Mouse (Mus musculus) MEL (cell line): Measurements from ENCODE around the gene Dhx29. TPM values are rescaled to one million over a fixed set of nuclear protein-coding genes. Genes with fewer than 3 reads are reported as not detected.

Experiments
- DNase-seq: peaks from one replicate; pipeline ENCODE4 v3.0.0; 2011; ENCODE audit warnings: low read depth, low spot score
- H3K27ac ChIP-seq: 2 replicates; pipeline ENCODE4 v1.5.1; 2012; ENCODE audit warnings: low read depth, mild to moderate bottlenecking, control low read depth, low read length, moderate library complexity; ENCODE audit not compliant: control insufficient read depth
- H3K27me3 ChIP-seq, 2 experiments: fragments of 150-350 bp in 1 of 2; sonication (generic) in 1 of 2; 2 replicates each; pipeline ENCODE4 v1.6.1; 2012; ENCODE audit warnings: low read length in 2 of 2, mild to moderate bottlenecking in 2 of 2, improper control_type of control experiment in 1 of 2, moderate library complexity in 1 of 2; ENCODE audit not compliant: insufficient read depth in 2 of 2, control insufficient read depth in 1 of 2
- H3K36me3 ChIP-seq, 2 experiments: 2 replicates each; pipeline ENCODE4 v1.6.1; 2012 to 2014; ENCODE audit warnings: low read length in 2 of 2, improper control_type of control experiment in 1 of 2, inconsistent platforms in 1 of 2, mild to moderate bottlenecking in 1 of 2; ENCODE audit not compliant: insufficient read depth in 2 of 2, control insufficient read depth in 1 of 2
- H3K4me1 ChIP-seq, 2 experiments: fragments of 150-350 bp in 1 of 2; sonication (generic) in 1 of 2; 2 replicates each; pipeline ENCODE4 v1.6.1; 2012; ENCODE audit warnings: low read length in 2 of 2, improper control_type of control experiment in 1 of 2, mild to moderate bottlenecking in 1 of 2; ENCODE audit not compliant: insufficient read depth in 2 of 2, control insufficient read depth in 1 of 2
- H3K4me3 ChIP-seq, 2 experiments: fragments of 150-350 bp in 1 of 2; sonication (generic) in 1 of 2; 2 replicates each; pipeline ENCODE4 v1.5.1; 2012; ENCODE audit warnings: low read depth in 2 of 2, low read length in 2 of 2, mild to moderate bottlenecking in 2 of 2, moderate library complexity in 2 of 2, control low read depth in 1 of 2, improper control_type of control experiment in 1 of 2; ENCODE audit not compliant: control insufficient read depth in 1 of 2, insufficient read depth in 1 of 2
- H3K79me2 ChIP-seq: 2 replicates; pipeline ENCODE4 v1.6.1; 2012; ENCODE audit warnings: mild to moderate bottlenecking, low read length, moderate library complexity; ENCODE audit not compliant: control insufficient read depth, poor library complexity, insufficient read depth
- H3K9ac ChIP-seq: 2 replicates; pipeline ENCODE4 v1.6.1; 2012; ENCODE audit warnings: low read depth, mild to moderate bottlenecking, control low read depth, low read length, moderate library complexity; ENCODE audit not compliant: control insufficient read depth, poor library complexity, severe bottlenecking
- H3K9me3 ChIP-seq: fragments of 150-350 bp; sonication (generic); replicated peaks from 2 replicates; pipeline ENCODE4 v1.6.1; 2012; ENCODE audit warnings: mild to moderate bottlenecking, low read length, improper control_type of control experiment, moderate library complexity; ENCODE audit not compliant: insufficient read depth
- CHD1 ChIP-seq: IDR thresholded peaks from 2 replicates; pipeline ENCODE4 v1.6.1; 2012; ENCODE audit warnings: low read depth, mild to moderate bottlenecking, inconsistent platforms, low read length, improper control_type of control experiment
- E2F4 ChIP-seq: IDR thresholded peaks from 2 replicates; pipeline ENCODE4 v1.6.1; 2011; ENCODE audit warnings: low read depth, low read length, improper control_type of control experiment, borderline replicate concordance
- ELF1 ChIP-seq: IDR thresholded peaks from 2 replicates; pipeline ENCODE4 v1.6.1; 2014; ENCODE audit warnings: low read depth, mild to moderate bottlenecking, inconsistent platforms, low read length, improper control_type of control experiment, moderate library complexity
- EP300 ChIP-seq, 2 experiments: IDR thresholded peaks; 2 replicates each; pipeline ENCODE4 v1.6.1; 2011; ENCODE audit warnings: improper control_type of control experiment in 2 of 2, low read length in 2 of 2, low read depth in 1 of 2, mild to moderate bottlenecking in 1 of 2
- HCFC1 ChIP-seq: IDR thresholded peaks from 2 replicates; pipeline ENCODE4 v1.6.1; 2012; ENCODE audit warnings: low read depth, mild to moderate bottlenecking, inconsistent platforms, low read length, improper control_type of control experiment, moderate library complexity
- MAX ChIP-seq: IDR thresholded peaks from 2 replicates; pipeline ENCODE4 v1.6.1; 2011; ENCODE audit warnings: low read length, improper control_type of control experiment
- MAZ ChIP-seq: IDR thresholded peaks from 2 replicates; pipeline ENCODE4 v1.6.1; 2012; ENCODE audit warnings: low read depth, mild to moderate bottlenecking, inconsistent platforms, low read length, improper control_type of control experiment
- MEF2A ChIP-seq: IDR thresholded peaks from 2 replicates; pipeline ENCODE4 v1.6.1; 2014; ENCODE audit warnings: low read depth, mild to moderate bottlenecking, inconsistent platforms, low read length, improper control_type of control experiment; ENCODE audit not compliant: poor library complexity, insufficient replicate concordance, severe bottlenecking; ENCODE audit errors: extremely low read depth
- MYB ChIP-seq: IDR thresholded peaks from 2 replicates; pipeline ENCODE4 v1.6.1; 2011; ENCODE audit warnings: mild to moderate bottlenecking, low read depth, low read length, improper control_type of control experiment
- NELFE ChIP-seq: IDR thresholded peaks from 2 replicates; pipeline ENCODE4 v1.6.1; 2011; ENCODE audit warnings: low read depth, low read length, improper control_type of control experiment
- POLR2AphosphoS5 ChIP-seq: IDR thresholded peaks from 2 replicates; pipeline ENCODE4 v1.6.1; 2012; ENCODE audit warnings: low read depth, borderline replicate concordance, mild to moderate bottlenecking, inconsistent platforms, low read length, moderate library complexity, mixed read lengths
- RAD21 ChIP-seq: IDR thresholded peaks from 2 replicates; pipeline ENCODE4 v1.6.1; 2011; ENCODE audit warnings: mild to moderate bottlenecking, low read depth, low read length, improper control_type of control experiment
- SIN3A ChIP-seq: IDR thresholded peaks from 2 replicates; pipeline ENCODE4 v1.6.1; 2012; ENCODE audit warnings: low read length, improper control_type of control experiment, inconsistent platforms
- USF1 ChIP-seq: IDR thresholded peaks from 2 replicates; pipeline ENCODE4 v1.6.1; 2014; ENCODE audit warnings: low read depth, mild to moderate bottlenecking, inconsistent platforms, low read length, improper control_type of control experiment, moderate library complexity
- ZNF384 ChIP-seq: IDR thresholded peaks from 2 replicates; pipeline ENCODE4 v1.6.1; 2012; ENCODE audit warnings: low read depth, mild to moderate bottlenecking, inconsistent platforms, low read length, improper control_type of control experiment
- polyA plus RNA-seq, 2 experiments: library from polyadenylated mRNA; stranded (reverse) in 1 of 2; unstranded in 1 of 2; fragments of >175 nt in 1 of 2; fragments of >200 nt in 1 of 2; gene quantifications; 2 replicates each; pipeline versions ENCODE4 v1.2.1 to v1.2.4; 2012; ENCODE audit warnings: low replicate concordance in 2 of 2, low read depth in 1 of 2; ENCODE audit not compliant: insufficient read length in 2 of 2, insufficient read depth in 1 of 2, missing spikeins in 1 of 2
- total RNA-seq: library from RNA; depleted of rRNA; stranded (reverse); fragments of 300-350 nt; gene quantifications from 2 replicates; pipeline ENCODE4 v1.2.3, GENCODE M21; 2012

The Dhx29 gene
- total and polyA plus RNA-seq, 3 experiments, result 25.3 to 41.2 (median 26.7) TPM

DNA sequence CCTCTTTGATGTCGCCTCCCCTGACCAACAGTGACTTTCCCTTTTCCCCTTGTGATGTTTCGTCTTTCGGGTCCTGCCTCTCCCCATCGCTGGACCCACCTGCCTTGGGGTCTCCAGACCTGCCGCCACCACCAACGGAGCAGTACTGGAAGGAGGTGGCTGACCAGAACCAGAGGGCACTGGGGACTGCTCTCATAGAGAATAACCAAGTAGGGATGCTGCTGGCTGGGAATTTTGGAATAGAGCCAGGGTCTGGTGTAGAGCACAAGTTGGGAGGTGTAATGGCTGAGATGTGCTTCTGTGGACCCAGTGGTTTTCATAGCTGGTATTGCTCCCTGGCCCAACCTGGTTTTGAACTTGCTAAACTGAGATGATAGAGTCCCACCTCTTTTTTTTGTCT lies 70.1 kb downstream of the Dhx29 start:
- Histone ChIP-seq H3K79me2 (no peaks in the 10 kb centered on the region), H3K4me1 (no peaks in the 10 kb centered on the region), H3K27ac (no peak overlapping the region), H3K4me3 (no peak overlapping the region), H3K36me3 (no peaks in the 10 kb centered on the region), H3K9me3 (no peaks in the 10 kb centered on the region), H3K9ac (no peak overlapping the region), H3K27me3 (peaks cover 0 to 2% of the 10 kb centered on the region in 2 experiments; a peak in 1 of 4 replicates)
- DNase-seq, result no peak
- TF ChIP-seq SIN3A (no peak), ZNF384 (no peak), CHD1 (no peak), MEF2A (no peak), MYB (no peak), RAD21 (no peak), HCFC1 (no peak), NELFE (no peak), USF1 (no peak), EP300 (IDR thresholded peaks at IDR 0.05; ENCODE audit: low read depth in 1 of 2, low read length in 2 of 2) (no peak), ELF1 (no peak)

DNA sequence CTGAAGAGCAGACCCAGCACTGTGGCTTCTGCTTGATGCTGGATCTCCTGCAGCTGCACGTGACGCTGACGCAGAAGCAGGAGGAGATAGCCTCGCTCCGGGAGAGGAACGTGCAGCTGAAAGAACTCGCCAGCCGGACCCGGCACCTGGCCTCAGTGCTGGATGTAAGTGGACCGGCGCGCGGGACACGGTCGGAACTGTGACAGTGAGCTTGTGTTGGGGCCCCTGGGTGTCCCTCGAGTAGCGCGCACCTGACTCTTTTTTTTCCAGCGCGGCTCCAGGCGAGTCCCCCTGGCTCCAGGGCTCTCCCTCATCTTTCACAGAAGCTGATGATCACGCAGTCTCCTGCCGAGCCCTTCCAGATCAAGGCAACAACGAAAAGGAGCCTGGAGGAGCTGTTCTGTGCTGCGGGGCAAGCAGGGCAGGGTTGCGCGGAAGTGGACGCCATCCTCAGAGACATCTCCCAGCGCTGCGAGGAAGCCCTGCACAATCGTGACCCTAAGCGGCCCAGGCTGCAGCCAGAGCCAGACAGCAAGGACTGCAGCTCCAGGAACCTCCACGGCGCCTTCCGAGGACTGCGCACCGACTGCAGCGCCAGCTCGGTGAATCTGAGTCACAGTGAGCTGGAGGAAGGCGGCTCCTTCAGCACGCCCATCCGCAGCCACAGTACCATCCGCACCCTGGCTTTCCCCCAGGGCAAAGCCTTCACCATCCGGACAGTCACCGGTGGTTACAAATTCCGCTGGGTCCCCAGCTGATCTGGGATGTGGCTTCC lies 71.4 kb downstream of the Dhx29 start:
- no peak overlapping the region for H3K4me3 ChIP-seq
- no peak overlapping the region for H3K27ac ChIP-seq
- DNase-seq, result no peak
- no peak overlapping the region for H3K9ac ChIP-seq
- H3K9me3 ChIP-seq, result no peaks in the 10 kb centered on the region
- H3K36me3 ChIP-seq, result no peaks in the 10 kb centered on the region
- no peaks in the 10 kb centered on the region for H3K4me1 ChIP-seq
- no peaks in the 10 kb centered on the region for H3K79me2 ChIP-seq
- H3K27me3 ChIP-seq, result peaks cover 0 to 2% of the 10 kb centered on the region in 2 experiments; a peak in 1 of 4 replicates
- TF ChIP-seq MAZ, result no peak

DNA sequence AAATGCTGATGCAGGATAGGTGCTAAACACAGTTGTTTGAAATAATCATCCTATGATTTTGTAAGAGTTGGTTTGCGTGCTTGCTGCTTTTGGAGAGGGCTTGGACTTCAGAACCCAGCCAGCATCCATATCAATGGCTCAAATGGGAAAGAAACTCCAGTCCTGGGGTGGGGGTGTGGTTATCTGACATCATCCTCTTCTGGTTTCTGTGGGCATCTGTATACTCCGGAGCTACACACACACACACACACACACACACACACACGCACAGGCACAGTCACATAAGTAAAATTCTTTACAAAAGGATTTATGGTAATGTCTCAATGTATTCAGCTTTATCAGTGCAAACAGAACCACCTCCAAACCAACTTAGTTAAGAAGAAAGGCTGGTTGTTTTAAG lies 72.8 kb downstream of the Dhx29 start:
- no peaks in the 10 kb centered on the region for H3K4me1 ChIP-seq
- no peak for TF ChIP-seq USF1
- TF ChIP-seq MAX, result no peak
- no peak for TF ChIP-seq E2F4
- TF ChIP-seq POLR2AphosphoS5, result no peak
- peaks cover 0 to 2% of the 10 kb centered on the region in 2 experiments; a peak in 1 of 4 replicates for H3K27me3 ChIP-seq
- no peak overlapping the region for H3K4me3 ChIP-seq
- no peaks in the 10 kb centered on the region for H3K9me3 ChIP-seq
- no peak for DNase-seq
- H3K79me2 ChIP-seq, result no peaks in the 10 kb centered on the region
- H3K9ac ChIP-seq, result no peak overlapping the region
- H3K36me3 ChIP-seq, result no peaks in the 10 kb centered on the region
- no peak overlapping the region for H3K27ac ChIP-seq
